Mouse (Mus musculus): ENCODE measurements around the gene Itpkb. TPM values are rescaled to one million over a fixed set of nuclear protein-coding genes. Genes with fewer than 3 reads are reported as not detected.

The Itpkb gene
- polyA plus RNA-seq, 1 experiment from 2014 or later, result 2.3 TPM

DNA sequence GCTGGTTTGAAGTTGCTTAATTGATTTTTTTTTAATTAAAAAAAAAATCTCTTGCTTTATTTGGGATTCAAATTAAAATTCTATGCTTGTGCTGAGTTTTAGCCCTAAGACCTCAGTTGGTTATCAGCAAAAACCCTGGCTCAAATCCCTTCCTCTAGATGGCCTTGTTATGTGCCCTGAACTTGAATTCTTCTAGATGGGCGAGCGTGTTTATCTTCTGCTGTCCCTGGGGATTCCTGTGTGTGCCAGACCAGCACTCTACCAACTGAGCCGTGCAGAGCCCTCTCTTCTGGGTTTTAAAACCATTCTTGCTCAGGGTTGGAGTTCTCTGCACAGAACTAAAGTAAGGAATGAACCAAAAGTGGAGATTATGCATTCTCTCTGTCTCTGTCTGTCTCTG is 22.0 kb downstream of the Itpkb start:
- peaks cover 8% of the 10 kb centered on the region; the same call in 1 of the 2 replicates for H3K4me1 ChIP-seq
- H3K27me3 ChIP-seq, result no peaks in the 10 kb centered on the region
- H3K9ac ChIP-seq, result no peak overlapping the region
- no peak overlapping the region for H3K27ac ChIP-seq
- 68% methylated on average over 3 of the region's 3 CpGs for WGBS
- no peaks in the 10 kb centered on the region for H3K9me3 ChIP-seq (replicated peaks)
- no peak overlapping the region for H3K4me3 ChIP-seq
- no peak for ATAC-seq
- H3K36me3 ChIP-seq (ENCODE audit: poor library complexity, severe bottlenecking), result no peaks in the 10 kb centered on the region
- H3K4me2 ChIP-seq, result no peak overlapping the region

DNA sequence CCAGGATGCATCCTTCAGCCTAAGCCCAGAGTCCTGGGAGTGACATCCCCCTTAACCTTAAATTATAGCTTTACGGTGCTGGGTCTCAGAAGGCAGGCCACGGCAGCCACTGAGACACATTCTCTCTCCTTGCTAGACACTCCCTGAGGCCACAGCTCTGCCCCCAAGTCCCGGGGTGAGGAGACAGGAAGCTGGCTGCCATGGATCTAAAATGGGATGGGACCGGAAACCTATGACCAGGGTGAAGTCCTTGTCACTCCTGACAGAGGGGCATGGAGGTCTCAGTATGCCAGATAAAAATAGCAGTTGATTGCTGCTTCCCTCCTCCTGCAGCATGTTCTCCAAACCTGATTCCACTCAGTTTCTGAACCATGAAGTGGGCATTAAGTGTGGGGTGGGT is 23.8 kb downstream of the Itpkb start:
- no peak overlapping the region for H3K4me2 ChIP-seq
- H3K4me1 ChIP-seq, result peaks cover 8% of the 10 kb centered on the region; the same call in 1 of the 2 replicates
- no peaks in the 10 kb centered on the region for H3K9me3 ChIP-seq (replicated peaks)
- H3K27me3 ChIP-seq, result no peaks in the 10 kb centered on the region
- no peak overlapping the region for H3K27ac ChIP-seq
- H3K9ac ChIP-seq, result no peak overlapping the region
- no peak overlapping the region for H3K4me3 ChIP-seq
- H3K36me3 ChIP-seq (ENCODE audit: poor library complexity, severe bottlenecking), result no peaks in the 10 kb centered on the region
- ATAC-seq, result no peak
- 85% methylated on average over 4 of the region's 4 CpGs for WGBS

DNA sequence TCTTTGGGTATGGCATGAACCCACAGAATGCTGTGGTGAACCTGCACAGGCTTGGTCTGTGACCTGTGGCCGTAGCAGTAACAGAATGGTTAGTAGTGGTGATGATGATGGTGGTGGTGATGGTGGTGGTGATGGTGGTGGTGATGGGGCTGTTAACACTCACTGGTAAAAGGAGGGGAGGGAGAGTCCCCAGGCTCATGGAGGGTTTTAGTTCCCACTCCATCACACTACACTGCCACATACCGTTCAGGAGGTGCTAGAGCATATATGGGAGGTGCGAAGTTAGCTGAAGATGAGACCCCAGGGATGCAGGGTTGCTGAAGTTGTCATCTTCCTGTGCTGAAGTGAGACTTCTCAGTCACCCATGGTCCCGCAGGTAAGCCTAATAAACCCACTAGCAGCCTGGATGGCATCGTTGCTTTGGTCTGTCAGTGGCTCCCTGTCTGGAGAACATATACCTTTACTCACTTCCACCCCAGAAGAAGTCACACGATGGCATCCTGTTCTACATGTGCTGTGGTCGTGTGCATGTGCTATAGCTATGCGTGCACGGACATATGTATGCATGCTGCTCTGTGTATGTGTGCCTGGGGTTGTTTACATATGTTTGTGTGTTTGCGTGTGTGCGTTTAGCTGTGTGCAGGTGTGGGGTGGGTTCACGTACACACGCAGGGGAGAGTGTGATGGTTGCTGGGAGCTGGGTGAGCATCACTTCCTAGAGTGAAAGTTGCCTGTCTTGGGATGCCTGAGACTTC is 24.9 kb downstream of the Itpkb start:
- Histone ChIP-seq H3K4me2 (no peak overlapping the region), H3K4me1 (peaks cover 8% of the 10 kb centered on the region; the same call in 1 of the 2 replicates), H3K27me3 (no peaks in the 10 kb centered on the region), H3K9ac (no peak overlapping the region), H3K9me3 (replicated peaks) (no peaks in the 10 kb centered on the region), H3K4me3 (no peak overlapping the region), H3K27ac (no peak overlapping the region), H3K36me3 (ENCODE audit: poor library complexity, severe bottlenecking) (no peaks in the 10 kb centered on the region)
- no peak for ATAC-seq
- 93% methylated on average over 13 of the region's 13 CpGs for WGBS

DNA sequence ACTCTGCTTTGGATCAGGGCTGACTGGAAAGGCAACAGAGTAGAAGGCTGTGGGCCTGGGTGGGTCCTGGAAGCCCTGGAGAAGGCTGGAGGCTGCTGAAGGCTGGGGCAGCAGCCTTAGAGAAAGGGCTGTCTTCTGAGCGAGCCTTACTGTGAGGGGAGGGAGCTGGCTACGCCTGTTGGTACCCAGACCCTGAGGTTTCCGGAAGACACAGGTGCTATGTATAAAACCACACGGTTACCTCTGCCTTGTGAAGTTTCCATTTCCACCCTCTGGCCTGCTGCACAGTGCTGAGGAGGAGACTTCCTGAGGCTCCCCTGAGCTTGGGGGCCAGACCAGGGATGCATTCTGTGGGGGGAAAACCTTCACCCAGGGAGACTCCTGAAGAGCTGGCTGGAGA is 25.9 kb downstream of the Itpkb start:
- no peaks in the 10 kb centered on the region for H3K36me3 ChIP-seq (ENCODE audit: poor library complexity, severe bottlenecking)
- no peak overlapping the region for H3K4me3 ChIP-seq
- 0 out of 2 replicates have a peak, but pooled peaks cover 5% of the 10 kb centered on the region for H3K4me1 ChIP-seq
- no peaks in the 10 kb centered on the region for H3K9me3 ChIP-seq (replicated peaks)
- no peak overlapping the region for H3K27ac ChIP-seq
- 70% methylated on average over 4 of the region's 4 CpGs for WGBS
- no peaks in the 10 kb centered on the region for H3K27me3 ChIP-seq
- no peak overlapping the region for H3K9ac ChIP-seq
- H3K4me2 ChIP-seq, result no peak overlapping the region
- no peak for ATAC-seq

DNA sequence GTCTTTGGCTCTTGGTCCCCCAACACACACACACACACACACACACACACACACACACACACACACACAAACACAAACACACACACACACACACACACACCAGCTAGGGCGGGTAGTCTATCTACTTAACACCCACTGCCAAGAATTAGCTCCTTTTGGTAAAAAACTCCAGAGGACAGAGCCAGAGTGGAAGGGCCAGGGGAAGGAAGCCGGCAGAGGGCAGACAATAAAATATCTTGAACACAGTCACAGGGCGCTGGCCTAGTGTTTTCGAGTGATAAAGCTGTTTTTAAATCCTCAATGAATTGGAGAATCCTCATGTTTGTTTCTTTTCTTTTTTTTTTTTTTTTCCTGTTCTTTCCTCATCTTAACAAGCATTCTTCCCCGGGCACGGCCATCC is 26.6 kb downstream of the Itpkb start:
- no peaks in the 10 kb centered on the region for H3K9me3 ChIP-seq (replicated peaks)
- H3K36me3 ChIP-seq (ENCODE audit: poor library complexity, severe bottlenecking), result no peaks in the 10 kb centered on the region
- H3K4me1 ChIP-seq, result no peaks in the 10 kb centered on the region
- H3K9ac ChIP-seq, result no peak overlapping the region
- ATAC-seq, result no peak
- H3K4me3 ChIP-seq, result no peak overlapping the region
- WGBS, result 81% methylated on average over 6 of the region's 6 CpGs
- no peak overlapping the region for H3K4me2 ChIP-seq
- no peak overlapping the region for H3K27ac ChIP-seq
- H3K27me3 ChIP-seq, result no peaks in the 10 kb centered on the region

DNA sequence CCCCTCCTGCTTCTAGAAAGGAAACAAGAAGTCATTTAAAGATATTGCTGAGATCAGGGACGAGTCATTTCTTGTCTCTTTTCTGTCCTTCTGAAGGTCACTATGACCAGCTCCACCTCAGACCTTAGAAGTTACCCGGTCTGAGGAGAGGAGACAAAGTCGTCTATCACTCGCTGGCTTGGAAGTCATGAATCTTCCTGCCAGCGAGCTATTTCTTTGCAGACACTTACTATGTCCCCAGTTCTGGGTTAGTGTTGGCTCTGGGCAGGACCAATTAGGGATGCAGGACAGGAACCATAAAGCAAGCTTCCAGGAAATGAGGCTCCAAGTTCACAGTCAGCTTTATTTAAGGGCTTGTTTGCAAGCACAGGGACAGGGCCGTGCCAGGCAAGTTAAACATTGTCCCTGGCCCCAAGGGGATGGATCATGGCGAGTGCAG is 27.6 kb downstream of the Itpkb start:
- H3K4me3 ChIP-seq, result no peak overlapping the region
- no peak overlapping the region for H3K9ac ChIP-seq
- ATAC-seq, result no peak
- H3K4me2 ChIP-seq, result no peak overlapping the region
- H3K36me3 ChIP-seq (ENCODE audit: poor library complexity, severe bottlenecking), result no peaks in the 10 kb centered on the region
- no peaks in the 10 kb centered on the region for H3K27me3 ChIP-seq
- H3K9me3 ChIP-seq (replicated peaks), result no peaks in the 10 kb centered on the region
- no peak overlapping the region for H3K27ac ChIP-seq
- no peaks in the 10 kb centered on the region for H3K4me1 ChIP-seq
- WGBS, result 85% methylated on average over 7 of the region's 7 CpGs

DNA sequence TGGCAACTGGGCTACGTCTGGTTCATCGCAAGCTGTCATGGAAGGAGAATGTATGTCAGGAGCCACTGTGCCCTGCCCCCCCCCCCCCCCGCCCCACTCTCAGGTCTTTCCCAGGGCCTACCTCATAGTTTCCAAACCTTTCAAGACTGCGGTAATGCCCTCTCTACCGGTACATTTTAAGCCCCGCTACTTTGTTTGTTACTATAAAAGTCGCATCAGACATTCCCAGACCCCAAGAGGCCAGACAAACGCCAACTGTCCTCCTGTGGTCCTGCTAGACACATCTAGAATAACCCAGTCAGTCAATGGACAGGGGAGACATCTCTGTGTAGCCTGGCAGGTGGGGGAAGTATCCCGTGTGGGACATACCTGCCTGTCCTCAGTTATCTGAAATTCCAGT is 28.2 kb downstream of the Itpkb start:
- Histone ChIP-seq H3K9ac (no peak overlapping the region), H3K27me3 (no peaks in the 10 kb centered on the region), H3K4me1 (no peaks in the 10 kb centered on the region), H3K9me3 (replicated peaks) (no peaks in the 10 kb centered on the region), H3K36me3 (ENCODE audit: poor library complexity, severe bottlenecking) (no peaks in the 10 kb centered on the region), H3K4me3 (no peak overlapping the region), H3K4me2 (no peak overlapping the region), H3K27ac (no peak overlapping the region)
- WGBS, result 89% methylated on average over 8 of the region's 9 CpGs
- no peak for ATAC-seq

DNA sequence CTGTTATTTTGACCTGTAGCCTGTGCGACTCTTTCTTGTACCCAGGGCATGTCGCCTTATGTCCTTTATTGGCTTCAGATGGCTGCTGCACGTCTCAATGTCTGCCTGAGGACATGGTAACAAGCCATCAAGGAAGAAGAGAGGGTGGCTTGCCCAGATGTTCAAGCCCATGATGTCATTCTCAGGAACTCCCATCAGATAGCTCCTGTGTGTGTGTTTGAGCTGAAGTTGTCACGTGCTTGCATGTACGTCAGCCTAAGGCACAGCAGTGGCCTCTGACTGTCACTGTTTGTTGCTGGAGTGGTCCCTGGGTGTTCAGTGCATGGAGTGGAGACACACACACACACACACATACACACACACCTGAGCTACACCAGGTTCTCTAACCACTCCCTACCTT is 29.0 kb downstream of the Itpkb start:
- H3K27me3 ChIP-seq, result no peaks in the 10 kb centered on the region
- 79% methylated on average over 5 of the region's 5 CpGs for WGBS
- H3K4me3 ChIP-seq, result no peak overlapping the region
- peaks cover 5% of the 10 kb centered on the region for H3K4me1 ChIP-seq
- no peaks in the 10 kb centered on the region for H3K9me3 ChIP-seq (replicated peaks)
- H3K4me2 ChIP-seq, result no peak overlapping the region
- H3K36me3 ChIP-seq (ENCODE audit: poor library complexity, severe bottlenecking), result no peaks in the 10 kb centered on the region
- H3K9ac ChIP-seq, result no peak overlapping the region
- H3K27ac ChIP-seq, result no peak overlapping the region
- ATAC-seq, result no peak

DNA sequence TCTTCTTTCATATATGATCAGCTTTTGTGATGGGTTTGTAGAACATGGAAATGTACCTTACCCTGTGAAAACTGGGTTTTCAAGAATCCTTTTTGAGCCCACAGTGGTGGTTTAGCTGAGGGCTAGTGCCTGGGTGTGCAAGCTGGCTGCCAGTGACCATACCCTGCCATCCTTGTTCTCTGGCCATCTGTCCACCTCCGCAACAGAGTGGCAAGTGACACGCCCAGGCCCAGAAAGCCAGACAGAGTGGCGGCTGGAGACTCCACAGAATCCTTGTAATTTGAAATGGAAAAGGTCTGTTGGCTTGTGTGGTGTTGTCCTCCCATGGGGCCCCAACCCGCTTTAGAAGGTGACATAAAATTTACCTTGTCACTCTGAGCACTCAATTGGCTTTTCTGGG is 31.9 kb downstream of the Itpkb start:
- ATAC-seq, result no peak
- Histone ChIP-seq H3K4me2 (no peak overlapping the region), H3K36me3 (ENCODE audit: poor library complexity, severe bottlenecking) (no peaks in the 10 kb centered on the region), H3K27ac (no peak overlapping the region; the same call in 1 of the 2 replicates), H3K9me3 (replicated peaks) (no peaks in the 10 kb centered on the region), H3K9ac (no peak overlapping the region), H3K27me3 (no peaks in the 10 kb centered on the region), H3K4me3 (no peak overlapping the region), H3K4me1 (peaks cover 32% of the 10 kb centered on the region)
- WGBS, result 89% methylated on average over 4 of the region's 4 CpGs

DNA sequence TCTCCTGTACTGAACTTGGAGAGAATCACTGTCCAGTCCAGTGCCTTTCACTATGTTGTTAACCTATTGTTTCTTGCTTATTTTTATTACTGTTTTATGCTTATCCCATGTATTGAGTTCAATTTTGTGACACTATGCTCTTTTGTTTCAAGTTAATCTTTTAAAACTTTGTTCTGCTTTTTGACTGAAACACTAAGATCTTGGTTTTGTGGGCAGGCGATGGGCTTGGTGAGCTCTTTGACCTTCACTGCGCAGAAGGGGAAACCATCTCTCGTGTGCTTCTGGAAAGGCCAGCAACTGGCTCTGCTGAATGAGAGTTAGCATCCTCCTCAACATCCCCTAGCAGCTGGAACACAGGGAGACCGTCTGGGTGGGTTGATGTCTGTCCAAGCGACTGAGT is 32.6 kb downstream of the Itpkb start:
- no peak for ATAC-seq
- Histone ChIP-seq H3K27me3 (no peaks in the 10 kb centered on the region), H3K4me3 (no peak overlapping the region), H3K4me2 (no peak overlapping the region), H3K27ac (no peak overlapping the region), H3K4me1 (peaks cover 37% of the 10 kb centered on the region), H3K9me3 (replicated peaks) (no peaks in the 10 kb centered on the region), H3K36me3 (ENCODE audit: poor library complexity, severe bottlenecking) (no peaks in the 10 kb centered on the region), H3K9ac (no peak overlapping the region)
- WGBS, result 86% methylated on average over 5 of the region's 5 CpGs

DNA sequence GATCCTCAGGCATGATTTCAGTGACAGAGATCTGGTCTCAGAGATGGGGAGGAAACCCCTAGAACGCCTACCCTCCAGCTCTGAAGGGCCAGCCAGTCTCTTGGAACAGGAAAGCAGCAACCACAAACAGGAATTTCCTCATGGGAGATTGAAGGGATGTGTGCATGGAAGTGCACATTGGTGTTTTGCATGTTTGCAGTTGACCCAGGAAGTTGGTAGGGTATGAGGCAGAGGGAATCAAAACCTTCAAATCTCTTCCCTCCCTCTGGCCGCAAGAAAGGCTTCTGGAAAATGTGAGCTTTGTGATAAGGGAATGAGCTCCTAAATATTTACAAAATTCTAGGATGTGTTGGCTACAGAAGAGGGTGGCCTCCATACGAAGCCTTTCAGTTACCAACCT is 33.0 kb downstream of the Itpkb start:
- no peaks in the 10 kb centered on the region for H3K9me3 ChIP-seq (replicated peaks)
- no peaks in the 10 kb centered on the region for H3K36me3 ChIP-seq (ENCODE audit: poor library complexity, severe bottlenecking)
- no peak overlapping the region for H3K4me3 ChIP-seq
- H3K4me2 ChIP-seq, result no peak overlapping the region
- no peak overlapping the region for H3K27ac ChIP-seq
- 87% methylated on average over 3 of the region's 3 CpGs for WGBS
- ATAC-seq, result no peak
- no peaks in the 10 kb centered on the region for H3K27me3 ChIP-seq
- peaks cover 40% of the 10 kb centered on the region for H3K4me1 ChIP-seq
- H3K9ac ChIP-seq, result no peak overlapping the region

DNA sequence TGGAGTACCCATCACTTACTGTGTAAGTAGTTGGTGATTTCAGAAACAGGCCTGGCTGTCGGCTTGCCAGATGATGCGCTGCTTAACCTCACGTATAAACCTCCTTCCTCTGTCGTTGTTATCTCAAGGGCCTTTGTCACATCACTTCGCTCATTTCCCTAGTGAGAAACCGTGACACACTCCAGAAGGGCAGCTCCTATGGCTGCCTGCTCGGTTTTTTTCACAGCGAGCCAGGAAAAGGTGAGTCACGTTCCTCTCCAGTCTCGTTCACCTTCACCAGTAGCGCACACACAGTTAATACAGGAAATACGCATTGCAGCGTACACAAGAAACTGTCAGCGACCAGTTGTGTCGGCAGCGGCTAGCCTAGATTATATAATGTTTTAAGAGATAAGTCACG is 33.7 kb downstream of the Itpkb start:
- Histone ChIP-seq H3K4me2 (peak overlapping the region; percentile 69), H3K27me3 (no peaks in the 10 kb centered on the region), H3K36me3 (ENCODE audit: poor library complexity, severe bottlenecking) (no peaks in the 10 kb centered on the region), H3K9me3 (replicated peaks) (no peaks in the 10 kb centered on the region), H3K27ac (0 out of 2 replicates have a peak overlapping the region, but pooled peaks have one; percentile 17), H3K9ac (no peak overlapping the region), H3K4me1 (peaks cover 40% of the 10 kb centered on the region), H3K4me3 (0 out of 2 replicates have a peak overlapping the region, but pooled peaks have one; percentile 44)
- ATAC-seq, result no peak
- WGBS, result 76% methylated on average over 17 of the region's 17 CpGs

DNA sequence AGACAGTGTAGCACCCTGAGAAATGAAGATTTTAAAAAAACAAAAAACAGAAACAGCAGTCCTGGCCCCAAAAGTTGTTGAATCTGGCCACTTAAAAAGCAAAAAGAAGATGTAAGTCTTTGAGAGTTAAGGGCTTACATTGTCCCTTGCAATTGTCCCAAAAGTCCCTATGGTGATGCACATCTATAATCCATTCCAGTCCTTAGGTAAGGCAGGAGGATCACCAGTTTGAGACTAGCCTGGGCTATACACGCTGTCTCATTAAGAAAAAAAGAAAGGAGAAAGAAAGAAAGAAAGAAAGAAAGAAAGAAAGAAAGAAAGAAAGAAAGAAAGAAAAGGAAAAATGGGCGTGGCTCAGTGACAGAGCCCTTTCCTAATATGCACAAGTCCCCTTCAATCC is 34.4 kb downstream of the Itpkb start:
- H3K4me1 ChIP-seq, result peaks cover 40% of the 10 kb centered on the region
- H3K4me3 ChIP-seq, result peak overlapping the region; percentile 44
- H3K27me3 ChIP-seq, result no peaks in the 10 kb centered on the region
- peak; percentile 41 for ATAC-seq
- WGBS, result 10% methylated on average over 2 of the region's 2 CpGs
- peak overlapping the region; percentile 69 for H3K4me2 ChIP-seq
- no peaks in the 10 kb centered on the region for H3K36me3 ChIP-seq (ENCODE audit: poor library complexity, severe bottlenecking)
- peak overlapping the region; percentile 95 for H3K27ac ChIP-seq
- no peaks in the 10 kb centered on the region for H3K9me3 ChIP-seq (replicated peaks)
- peak overlapping the region; percentile 74; the same call in 1 of the 2 replicates for H3K9ac ChIP-seq

All from forebrain, embryonic 13.5 days (tissue).